Mouse (Mus musculus): ENCODE measurements around the gene Cnnm1.
"Not testable (repeated sequence)": the region's sequence is repeated elsewhere in the genome, so short reads cannot be mapped to it uniquely, and the experiment has no call there.

Cnnm1 gene

DNA sequence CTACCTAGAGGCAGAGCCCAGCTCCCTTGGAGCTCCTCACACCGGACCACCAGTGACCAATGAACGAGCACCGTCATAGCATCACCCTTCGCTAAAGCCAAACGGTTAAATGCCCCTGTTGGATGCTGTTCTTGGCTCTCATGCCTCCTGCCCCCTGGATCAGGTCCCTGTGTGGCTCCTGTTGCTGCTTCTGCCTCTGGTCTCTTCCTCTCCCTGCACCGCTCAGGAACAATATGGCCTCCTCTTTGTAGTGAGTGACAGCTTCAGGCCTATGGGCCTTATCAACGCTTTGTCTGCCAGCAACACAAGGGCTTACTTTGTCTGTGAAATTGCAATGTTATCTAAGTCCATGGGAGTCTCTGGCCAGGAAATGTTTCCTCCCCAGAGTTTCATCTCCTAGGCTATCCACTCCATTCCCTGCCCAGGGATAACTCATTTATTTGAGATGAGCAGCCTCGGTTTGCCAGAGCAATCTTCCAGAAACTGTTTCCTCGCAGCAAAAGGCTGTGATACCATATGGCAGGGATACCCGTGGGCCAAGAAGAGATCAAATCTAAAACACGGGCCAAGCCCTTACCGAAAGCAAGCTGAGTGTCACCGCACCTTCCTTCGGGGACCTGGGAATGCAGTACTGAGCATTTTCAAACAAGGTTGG, 25.5 kb downstream of the Cnnm1 start:
- DNase-seq (ENCODE audit: low read depth, low spot score), result no peak

DNA sequence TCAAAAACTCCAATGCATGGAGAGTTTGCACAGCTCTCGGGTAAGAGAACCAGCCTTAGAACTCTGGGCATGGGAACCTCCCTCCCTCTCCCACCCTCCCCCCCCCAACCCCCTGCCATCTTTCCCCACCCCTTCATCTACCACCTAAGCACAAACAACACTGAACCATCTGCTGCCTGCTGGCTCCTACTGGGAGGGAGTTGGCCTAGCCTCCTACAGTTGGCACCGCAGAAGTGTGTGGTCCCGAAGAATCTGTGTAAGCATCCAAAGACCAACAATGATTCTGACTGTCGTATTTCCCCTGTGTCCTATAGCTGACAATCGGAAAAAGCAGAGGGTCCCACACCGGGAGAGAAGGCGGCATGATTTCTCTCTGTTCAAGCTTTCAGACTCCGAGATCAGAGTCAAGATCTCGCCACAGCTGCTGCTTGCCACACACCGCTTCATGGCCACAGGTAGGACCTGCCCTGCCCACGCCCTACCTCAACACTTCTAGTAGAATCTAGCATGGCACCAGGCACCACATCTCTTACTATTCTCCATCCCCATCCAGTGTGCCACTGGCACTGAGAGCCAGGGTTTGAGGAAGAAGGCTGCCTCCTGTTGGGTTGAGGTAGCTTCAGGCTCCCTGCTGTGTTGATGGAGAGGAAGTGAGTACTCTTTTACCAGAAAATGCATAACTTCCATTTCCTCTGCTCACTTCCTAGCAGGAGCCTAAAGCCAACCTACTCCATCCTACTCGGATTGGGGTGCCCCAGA, 27.9 kb downstream of the Cnnm1 start:
- DNase-seq (ENCODE audit: low read depth, low spot score), result no peak

DNA sequence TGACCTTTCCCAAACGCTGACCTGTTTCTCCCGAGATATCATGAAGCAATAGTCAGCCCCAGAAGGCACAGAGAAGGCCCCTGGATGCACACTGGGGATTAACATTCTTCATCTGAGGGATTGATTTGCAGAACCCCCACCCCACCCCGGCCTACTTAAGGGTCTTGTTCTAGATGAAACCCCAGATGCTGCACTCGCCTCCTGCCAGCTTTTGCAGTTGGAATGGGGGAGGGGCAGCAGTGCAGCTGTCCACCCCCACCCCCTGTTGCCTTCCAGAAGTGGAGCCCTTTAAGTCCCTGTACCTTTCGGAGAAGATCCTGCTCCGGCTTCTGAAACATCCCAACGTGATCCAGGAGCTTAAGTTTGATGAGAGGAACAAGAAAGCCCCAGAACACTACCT, 29.1 kb downstream of the Cnnm1 start:
- DNase-seq (ENCODE audit: low read depth, low spot score), result no peak

DNA sequence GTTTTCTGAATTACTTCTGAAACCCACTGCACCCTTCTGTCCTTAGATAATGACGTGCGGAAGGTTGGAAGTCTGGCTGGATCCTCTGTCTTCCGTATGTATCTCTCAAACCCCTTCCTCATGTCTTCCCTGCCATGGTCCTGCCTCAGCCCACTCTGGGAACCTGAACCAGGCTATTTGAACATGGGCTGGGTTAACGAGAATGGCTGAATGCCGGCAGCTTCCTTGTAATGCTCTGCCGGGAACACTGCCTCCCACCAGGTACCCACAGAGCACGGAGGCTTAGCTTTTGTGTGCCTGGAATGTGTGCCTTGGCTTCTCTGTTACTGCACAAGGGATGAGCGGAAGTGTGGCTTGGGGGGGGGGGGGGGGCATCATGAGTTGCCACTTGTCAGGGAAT, 32.1 kb downstream of the Cnnm1 start:
- no peak for DNase-seq (ENCODE audit: low read depth, low spot score)

DNA sequence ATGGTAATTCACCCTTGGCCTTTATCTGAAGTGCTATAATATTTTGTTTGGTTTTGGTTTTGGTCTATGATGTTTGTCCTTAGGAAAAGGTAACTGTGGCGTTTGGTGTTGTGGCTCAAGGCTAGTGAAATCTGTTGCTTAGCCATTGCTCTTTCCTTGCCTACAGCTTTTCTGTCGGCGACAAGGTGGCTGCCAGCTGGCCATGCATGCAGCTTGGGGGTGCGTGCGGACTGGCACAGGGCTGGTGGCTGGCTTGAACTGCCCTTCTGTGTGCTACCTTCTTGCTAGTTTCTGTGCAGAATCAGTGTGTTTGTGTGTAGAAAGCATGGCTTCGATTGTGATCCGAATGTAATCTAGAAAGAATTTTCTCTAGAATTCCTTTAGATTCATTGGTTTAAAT, 32.5 kb downstream of the Cnnm1 start:
- DNase-seq (ENCODE audit: low read depth, low spot score), result no peak

DNA sequence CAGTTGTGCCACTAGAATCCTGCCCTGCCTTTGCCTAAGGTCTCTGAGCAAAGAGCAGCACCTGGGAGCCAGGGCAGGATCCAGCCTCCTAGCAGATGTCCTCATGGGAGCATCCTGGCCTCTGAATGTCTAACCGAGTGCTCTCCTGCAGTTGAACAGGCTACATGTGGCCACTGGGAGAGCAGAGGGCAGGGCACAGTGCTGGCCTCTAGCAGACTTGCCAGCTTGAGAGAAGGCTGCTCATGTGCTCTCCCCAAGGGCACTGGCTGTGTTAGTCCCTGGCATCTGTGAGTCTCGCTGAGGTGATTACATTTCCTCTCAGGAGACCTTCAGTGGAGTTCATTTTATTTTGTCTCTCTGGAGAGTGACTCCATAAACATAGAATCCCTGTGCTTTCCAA, 35.4 kb downstream of the Cnnm1 start:
- no peak for DNase-seq (ENCODE audit: low read depth, low spot score)

DNA sequence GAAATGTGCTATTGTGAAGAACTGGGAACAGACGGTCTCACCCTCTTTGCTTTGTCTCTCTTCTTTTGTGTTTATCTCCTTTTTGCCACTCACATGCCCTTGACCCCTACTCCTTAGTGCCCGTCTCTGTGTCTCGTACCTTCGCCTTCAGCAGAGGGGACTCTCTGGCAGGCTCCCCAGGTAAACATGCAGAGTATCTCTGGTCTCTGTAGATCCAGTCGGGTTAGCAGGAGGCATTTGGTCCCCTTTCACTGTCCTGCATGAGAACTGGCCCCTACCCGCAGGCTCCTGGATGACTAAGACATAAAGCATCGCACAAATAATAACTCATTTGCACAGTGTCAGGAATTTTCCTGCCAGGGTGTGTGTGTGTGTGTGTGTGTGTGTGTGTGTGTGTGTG, 35.8 kb downstream of the Cnnm1 start:
- DNase-seq (ENCODE audit: low read depth, low spot score), result no peak

DNA sequence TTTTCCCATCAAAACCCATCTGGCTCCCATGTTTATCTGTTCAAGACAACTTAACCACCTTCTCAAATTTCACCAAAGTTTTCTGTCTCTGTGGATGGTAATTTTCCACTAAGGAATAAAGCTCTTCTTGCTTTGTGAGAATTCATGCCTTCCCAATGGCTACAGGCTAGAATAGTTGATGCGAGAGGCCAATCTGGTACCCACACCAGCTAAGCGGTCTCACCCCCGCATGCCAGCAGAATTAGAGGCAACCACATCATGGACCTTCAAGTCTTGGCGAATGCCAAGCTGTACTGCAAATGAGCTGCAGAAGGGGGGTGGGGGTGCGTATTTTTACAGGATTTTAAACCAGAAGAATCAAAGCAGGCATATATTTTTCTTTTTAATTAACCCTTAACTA, 37.2 kb downstream of the Cnnm1 start:
- DNase-seq (ENCODE audit: low read depth, low spot score), result no peak

DNA sequence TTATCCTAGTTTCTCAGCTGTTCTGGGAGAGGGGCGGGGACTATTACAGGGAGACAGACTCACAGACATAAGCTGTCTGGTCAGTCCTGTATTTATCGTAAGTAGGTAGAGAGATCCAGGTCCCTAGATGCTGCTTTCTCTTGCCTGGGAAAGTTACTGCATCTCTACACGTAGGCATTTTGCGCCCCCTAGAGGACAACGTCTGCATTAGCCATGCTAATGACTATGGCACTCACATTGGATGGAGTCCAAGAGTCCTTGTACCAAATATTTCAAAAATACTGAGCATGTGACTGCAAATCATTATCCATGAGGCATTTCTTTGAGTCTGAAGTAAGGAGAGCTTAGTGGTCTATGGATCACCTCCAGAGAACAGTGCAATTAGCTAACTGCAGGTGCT, 38.7 kb downstream of the Cnnm1 start:
- DNase-seq (ENCODE audit: low read depth, low spot score), result peak; percentile 30

DNA sequence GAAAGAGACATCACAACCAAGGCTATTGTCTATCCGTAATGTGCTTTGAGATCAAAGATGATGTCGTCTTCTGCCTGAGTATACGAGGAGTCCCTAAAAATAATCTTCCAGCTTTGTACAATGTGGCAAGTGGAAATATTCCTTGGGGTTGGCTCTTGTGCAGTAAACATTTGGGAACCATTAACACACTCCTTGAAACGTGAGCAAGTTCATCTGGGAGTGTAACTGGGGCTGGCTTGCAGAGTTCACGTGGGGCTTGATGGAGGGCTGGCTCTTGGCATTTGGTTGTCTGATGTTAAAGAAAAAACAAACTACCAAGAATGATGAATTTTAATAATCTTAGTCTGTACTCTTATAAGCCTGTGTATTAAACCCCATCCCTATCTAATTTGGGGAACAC, 39.2 kb downstream of the Cnnm1 start:
- DNase-seq (ENCODE audit: low read depth, low spot score), result no peak

DNA sequence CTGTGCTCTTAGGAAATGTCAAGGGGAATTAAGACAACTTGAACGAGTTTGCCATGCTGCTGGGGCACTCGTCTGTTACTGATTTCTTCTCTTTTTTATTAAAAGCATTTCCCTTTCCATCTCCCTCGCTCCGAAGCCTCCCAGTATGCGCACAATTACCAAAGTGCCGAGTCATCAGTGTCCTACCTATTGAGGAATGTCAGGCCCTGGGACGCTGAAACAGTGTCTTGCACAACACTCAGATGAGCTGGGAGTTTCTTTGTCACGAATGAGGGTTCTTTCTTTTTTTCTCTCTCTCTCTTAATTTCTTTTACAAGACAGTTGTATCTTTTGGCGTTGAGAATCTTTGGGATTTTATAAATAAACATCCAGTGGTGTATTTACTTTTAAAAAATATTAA, 40.3 kb downstream of the Cnnm1 start:
- no peak for DNase-seq (ENCODE audit: low read depth, low spot score)

DNA sequence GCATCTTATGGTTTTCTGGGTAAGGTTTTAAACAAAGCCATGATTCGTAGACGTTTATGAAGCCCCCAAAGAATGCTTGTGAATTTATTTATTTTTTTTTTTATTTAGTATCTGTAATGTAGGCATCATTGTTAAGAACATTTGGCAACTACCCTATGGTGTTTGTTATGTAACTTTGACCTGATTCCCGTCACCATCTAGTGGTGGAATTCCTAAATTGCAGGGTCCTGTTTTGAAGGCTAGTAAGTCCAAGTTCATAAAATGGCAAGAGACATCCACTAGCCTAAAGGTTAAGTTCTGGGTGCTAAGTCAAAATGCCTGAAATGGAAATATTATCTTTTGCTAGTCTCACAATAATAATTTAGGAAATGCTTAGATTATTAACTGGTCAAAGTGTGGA, 47.2 kb downstream of the Cnnm1 start:
- DNase-seq (ENCODE audit: low read depth, low spot score), result no peak

DNA sequence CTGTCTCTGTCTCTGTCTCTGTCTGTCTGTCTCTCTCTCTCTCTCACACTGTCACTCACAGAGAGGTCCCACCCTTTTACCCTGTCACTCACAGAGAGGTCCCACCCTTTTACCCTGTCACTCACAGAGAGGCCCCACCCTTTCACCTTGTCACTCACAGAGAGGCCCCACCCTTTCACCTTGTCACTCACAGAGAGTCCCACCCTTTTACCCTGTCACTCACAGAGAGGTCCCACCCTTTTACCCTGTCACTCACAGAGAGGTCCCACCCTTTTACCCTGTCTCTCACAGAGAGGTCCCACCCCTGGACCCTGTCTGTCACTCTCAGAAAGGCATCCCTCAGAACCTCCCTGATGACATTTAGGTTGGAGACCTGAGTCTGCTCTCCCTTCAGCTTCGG, 53.1 kb downstream of the Cnnm1 start:
- DNase-seq (ENCODE audit: low read depth, low spot score), result peak; percentile 27

DNA sequence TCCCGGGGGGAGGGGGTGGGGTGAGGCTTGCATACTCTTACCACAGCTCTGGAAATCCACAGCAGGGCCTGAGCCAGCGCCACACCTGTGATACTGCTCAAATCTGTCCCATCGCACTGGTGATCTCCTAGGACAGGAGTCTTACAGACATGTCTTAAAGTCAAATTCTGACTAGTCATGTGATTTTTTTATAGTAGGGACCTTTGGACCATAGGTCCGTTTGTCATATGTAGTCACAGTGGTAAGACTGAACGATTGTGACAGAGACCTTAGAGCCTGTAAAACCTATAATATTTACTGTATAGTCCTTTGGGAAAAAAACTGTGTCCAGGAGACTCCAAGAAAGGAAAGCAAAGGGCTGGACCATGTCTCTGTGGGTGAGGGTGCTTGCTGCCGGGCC, 53.6 kb downstream of the Cnnm1 start:
- no peak for DNase-seq (ENCODE audit: low read depth, low spot score)

DNA sequence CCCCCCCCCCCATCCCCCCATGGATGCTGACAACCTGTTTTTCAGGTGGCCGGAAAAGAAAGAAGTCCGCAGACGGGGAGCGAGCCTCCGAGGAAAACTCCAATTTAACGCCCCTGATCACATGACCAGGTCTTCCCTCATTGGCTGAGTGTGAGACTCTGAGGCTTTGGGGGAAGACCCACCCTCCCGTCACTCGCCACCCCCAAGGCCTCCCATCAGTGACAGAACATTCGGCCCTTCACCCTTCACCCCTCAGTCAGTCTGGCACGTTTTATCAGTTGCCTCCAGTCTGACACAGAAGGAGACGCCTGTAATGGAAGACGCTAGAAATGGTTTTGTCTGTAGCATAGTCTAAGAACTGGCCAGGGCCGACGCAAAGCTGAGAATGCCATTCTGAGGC, 54.7 kb downstream of the Cnnm1 start:
- no peak for DNase-seq (ENCODE audit: low read depth, low spot score)

DNA sequence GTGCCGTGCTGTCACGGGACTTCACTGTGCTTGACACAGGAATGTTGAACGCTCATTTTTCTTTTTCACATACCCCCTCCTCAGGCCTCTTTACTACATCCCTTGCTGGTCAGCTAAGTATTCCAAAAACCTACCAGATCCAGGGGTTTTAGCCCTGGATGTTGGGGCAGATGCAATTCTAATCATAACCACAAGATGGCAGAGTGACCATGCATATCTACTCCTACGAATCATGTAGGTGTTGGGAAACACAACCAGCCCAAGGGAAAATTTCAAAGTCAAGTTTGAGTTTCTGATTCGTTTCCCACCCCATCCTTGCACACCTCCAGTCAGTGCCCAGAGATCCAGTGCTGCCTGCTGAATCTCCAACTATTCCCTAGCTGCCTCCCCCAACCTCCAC, 55.6 kb downstream of the Cnnm1 start:
- DNase-seq (ENCODE audit: low read depth, low spot score), result peak; percentile 46

DNA sequence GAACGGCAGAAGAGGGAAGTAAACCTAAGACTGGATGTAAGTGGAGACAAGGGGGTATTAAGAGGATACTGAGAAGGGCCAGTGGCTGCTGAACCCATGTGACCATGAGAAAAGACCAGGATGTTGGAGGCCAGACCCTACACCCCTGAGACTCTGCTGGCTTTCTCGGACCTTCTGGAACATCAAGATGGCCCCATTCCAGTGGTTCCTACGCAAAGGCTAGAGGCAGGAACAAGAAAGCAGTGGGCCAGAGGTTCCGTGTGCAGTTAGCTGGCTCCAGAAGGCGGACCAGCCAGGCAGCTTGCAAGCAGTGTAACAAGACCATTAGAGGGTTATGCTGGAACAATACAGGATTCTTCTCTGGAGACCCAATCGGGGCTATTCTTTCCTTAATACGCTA, 57.2 kb downstream of the Cnnm1 start:
- DNase-seq (ENCODE audit: low read depth, low spot score), result no peak

DNA sequence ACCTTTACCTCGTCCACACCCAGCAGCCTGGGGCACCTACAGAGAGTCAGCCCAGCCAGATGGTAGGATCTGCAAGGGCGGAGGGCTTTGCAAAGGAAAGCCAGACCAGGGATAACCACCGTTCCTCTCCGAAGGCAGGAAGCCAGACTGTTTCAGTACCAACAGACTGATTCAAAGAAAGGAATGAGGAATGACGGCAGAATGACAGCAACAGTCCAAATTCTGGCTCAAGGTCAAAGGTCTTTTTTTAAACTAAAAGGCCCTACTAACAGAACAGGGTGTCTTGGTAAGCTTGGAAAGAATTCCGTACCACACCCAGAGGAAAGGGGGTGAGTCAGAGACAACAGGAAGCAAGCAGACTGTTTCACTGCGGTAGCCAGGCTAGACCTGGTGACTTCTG, 58.6 kb downstream of the Cnnm1 start:
- DNase-seq (ENCODE audit: low read depth, low spot score), result no peak

DNA sequence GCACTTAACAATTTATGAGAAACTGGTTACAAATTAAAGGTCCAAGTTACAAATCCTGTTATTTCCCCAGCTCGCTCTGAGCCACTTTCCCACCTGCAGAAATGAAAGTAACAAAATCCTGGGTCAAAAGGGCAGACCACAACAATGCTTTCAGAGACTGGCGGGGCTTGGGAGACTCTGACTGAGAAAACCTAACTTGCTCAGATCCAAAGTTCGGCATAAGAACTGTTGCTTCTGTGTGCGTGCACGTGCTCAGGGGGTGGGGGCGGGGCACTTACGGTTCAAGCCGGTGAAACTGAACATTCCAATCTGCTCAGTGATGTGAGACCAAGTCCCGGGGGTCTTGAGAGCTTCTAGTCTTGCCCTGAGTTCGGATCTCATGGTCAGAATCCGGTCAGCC, 62.4 kb downstream of the Cnnm1 start:
- DNase-seq (ENCODE audit: low read depth, low spot score), result no peak

DNA sequence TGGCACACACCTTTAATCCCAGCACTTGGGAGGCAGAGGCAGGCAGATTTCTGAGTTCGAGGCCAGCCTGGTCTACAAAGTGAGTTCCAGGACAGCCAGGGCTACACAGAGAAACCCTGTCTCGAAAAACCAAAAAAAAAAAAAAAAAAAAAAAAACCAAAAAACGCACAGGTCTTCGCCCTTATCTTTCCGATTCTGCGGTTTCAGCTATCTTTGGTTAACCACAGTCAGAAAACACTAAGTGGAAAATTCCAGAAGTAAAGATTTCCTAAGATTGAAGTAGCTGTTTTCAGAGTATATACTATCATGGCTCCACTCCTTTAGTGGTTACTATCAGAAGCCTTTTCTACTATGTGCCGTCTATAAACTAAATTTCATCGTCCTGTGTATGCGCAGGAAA, 63.4 kb downstream of the Cnnm1 start:
- DNase-seq (ENCODE audit: low read depth, low spot score), result not testable (repeated sequence)

DNA sequence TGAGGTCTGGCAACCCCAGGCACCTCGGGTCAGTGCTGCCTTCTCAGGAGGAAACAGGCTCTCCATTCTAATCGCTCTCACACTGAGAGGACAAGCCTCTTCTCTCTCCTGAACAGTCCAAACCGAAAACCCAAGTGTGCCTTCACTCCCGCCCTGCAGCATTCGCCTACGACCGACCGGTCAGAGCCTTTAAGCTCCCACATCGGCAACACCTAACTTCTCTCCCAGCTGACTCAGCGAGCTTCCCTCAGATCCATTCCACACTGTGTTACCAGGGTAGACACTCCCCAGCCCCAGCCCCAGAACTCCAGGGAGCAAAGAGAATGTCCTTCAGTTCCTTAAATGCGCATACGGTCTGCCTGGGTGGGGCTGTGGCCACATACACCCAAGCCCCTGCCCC, 65.2 kb downstream of the Cnnm1 start:
- no peak for DNase-seq (ENCODE audit: low read depth, low spot score)

DNA sequence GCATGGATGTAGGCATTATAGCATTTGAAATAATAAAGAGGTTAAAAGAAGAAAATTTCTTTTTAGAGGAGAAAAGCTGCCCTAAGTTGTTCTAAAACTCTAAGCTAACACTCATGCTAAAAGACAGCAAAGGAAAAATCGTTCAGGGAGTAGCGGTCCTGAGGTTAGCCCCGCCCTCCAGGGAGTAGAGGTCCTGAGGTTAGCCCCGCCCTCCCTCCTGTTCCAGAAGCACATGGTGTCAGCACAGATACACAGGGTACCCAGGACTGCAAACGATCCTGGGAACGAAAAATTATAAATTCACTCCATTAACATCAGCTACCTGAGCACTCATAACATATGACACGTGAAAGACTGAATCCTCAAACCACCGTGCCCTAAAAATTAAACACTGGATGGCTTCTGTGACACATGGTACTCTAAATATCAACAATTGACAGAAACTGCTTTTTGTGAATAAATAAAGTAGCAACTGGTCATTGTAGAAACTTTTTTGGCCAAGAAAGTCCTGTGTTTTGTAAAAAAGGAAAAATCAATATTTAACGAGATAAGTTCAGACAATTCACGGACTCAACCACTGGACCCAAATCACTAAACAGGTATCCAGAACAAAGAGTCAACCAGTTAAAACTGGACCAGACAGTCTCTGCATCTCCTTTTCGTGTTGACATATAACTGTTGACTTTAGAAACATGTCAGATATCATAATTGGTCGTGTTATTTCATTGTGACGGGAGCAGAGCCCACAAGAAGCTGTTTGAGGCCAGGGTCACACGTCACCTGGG, 70.4 kb downstream of the Cnnm1 start:
- DNase-seq (ENCODE audit: low read depth, low spot score), result no peak

All from c-Kit-negative CD71-positive TER-119-positive erythroid progenitor cells, embryonic 14.5 days (primary cell).